In the genomic region with DNA sequence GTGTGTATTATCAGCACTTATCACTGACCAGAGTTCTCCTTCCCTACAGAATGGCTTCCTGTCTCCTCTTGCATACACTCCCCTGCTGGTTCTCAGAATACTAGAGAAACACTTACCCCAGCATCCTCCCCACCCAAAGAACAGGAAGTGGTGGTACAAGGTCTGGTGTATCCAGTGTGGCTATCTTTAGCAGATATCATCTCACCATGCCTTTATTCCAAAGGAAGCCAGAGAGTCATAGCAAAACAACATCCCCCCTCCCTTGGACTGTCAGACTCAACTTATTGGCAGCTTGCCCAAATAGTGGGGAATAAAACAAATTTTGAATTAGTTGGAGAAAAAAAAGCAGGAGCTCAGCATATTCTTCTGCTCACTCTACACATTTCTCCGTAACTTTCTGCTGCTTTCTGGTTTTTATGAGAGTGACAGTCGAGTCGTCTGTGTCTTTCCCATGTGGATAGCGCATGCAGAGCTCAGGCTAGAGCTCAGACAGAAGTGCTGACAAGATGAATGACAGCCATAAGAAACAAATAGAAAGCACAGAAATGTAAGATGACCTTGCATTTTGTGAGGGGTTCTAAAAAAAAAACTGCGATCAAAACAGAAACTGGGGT, we compare ENCODE assay signal across 12 mouse cellular contexts. TPM values are rescaled to one million over a fixed set of nuclear protein-coding genes. Genes with fewer than 3 reads are reported as not detected.
DNase-seq lines count a peak whose midpoint lies in the region; ATAC-seq and TF ChIP-seq lines count a peak whose summit lies in the region.
"Had no signal": no experiment of that assay in that cellular context is flagged by ENCODE, and none has a peak within 500 bp of the region (broad histone marks: within the 10 kb centered on the region; RNA-seq: fewer than 3 reads in every experiment).

No protein-coding gene starts in this region.

- H3K9me3 ChIP-seq in forebrain, embryonic 13.5 days (replicated peaks): no peaks in the 10 kb centered on the region
- no peaks in the 10 kb centered on the region for H3K9me3 ChIP-seq in forebrain, embryonic 12.5 days
- H3K9me3 ChIP-seq in intestine, embryonic 15.5 days: no peaks in the 10 kb centered on the region
- no peaks in the 10 kb centered on the region for H3K9me3 ChIP-seq in intestine, postnatal 0 days (ENCODE audit: control insufficient read depth)
- H3K9me3 ChIP-seq: liver, embryonic 12.5 days had no signal

- peak; percentile 48; the same call in 1 of the 2 replicates for ATAC-seq in forebrain, embryonic 13.5 days
- ATAC-seq in forebrain, embryonic 12.5 days (ENCODE audit: low FRiP score): no peak
- peak; percentile 59 for ATAC-seq in intestine, embryonic 15.5 days
- no peak for ATAC-seq in intestine, postnatal 0 days
- peak; percentile 92 for ATAC-seq in megakaryocyte progenitor cell, adult 5-6 weeks (replicated peaks; ENCODE audit: poor library complexity)
- ATAC-seq: liver, embryonic 12.5 days had no signal

- peak; percentile 26 for DNase-seq in lung, postnatal 10 days
- DNase-seq in lung, postnatal 4 days: no peak
- no peak for DNase-seq in adrenal gland, postnatal 14 days
- DNase-seq: cerebellum, adult 9-10 months; right cerebral cortex, postnatal 25 days had no signal

- H3K4me3 ChIP-seq in forebrain, embryonic 13.5 days: no peak overlapping the region
- no peak overlapping the region for H3K4me3 ChIP-seq in forebrain, embryonic 12.5 days (replicated peaks)
- H3K4me3 ChIP-seq in intestine, embryonic 15.5 days (replicated peaks): no peak overlapping the region
- H3K4me3 ChIP-seq in intestine, postnatal 0 days (ENCODE audit: low read depth, low read length): no peak overlapping the region
- H3K4me3 ChIP-seq: liver, embryonic 12.5 days had no signal

- H3K9ac ChIP-seq in forebrain, embryonic 13.5 days: no peak overlapping the region
- no peak overlapping the region for H3K9ac ChIP-seq in forebrain, embryonic 12.5 days
- no peak overlapping the region for H3K9ac ChIP-seq in intestine, embryonic 15.5 days
- H3K9ac ChIP-seq in intestine, postnatal 0 days (ENCODE audit: low read depth, low read length): no peak overlapping the region
- H3K9ac ChIP-seq: liver, embryonic 12.5 days had no signal

- H3K4me2 ChIP-seq in forebrain, embryonic 13.5 days: no peak overlapping the region
- no peak overlapping the region for H3K4me2 ChIP-seq in forebrain, embryonic 12.5 days
- no peak overlapping the region for H3K4me2 ChIP-seq in intestine, embryonic 15.5 days (replicated peaks)
- H3K4me2 ChIP-seq in intestine, postnatal 0 days (replicated peaks; ENCODE audit: low read depth): no peak overlapping the region
- H3K4me2 ChIP-seq: liver, embryonic 12.5 days had no signal

- H3K27me3 ChIP-seq in forebrain, embryonic 13.5 days: no peaks in the 10 kb centered on the region
- no peaks in the 10 kb centered on the region for H3K27me3 ChIP-seq in forebrain, embryonic 12.5 days
- no peaks in the 10 kb centered on the region for H3K27me3 ChIP-seq in intestine, embryonic 15.5 days (replicated peaks)
- H3K27me3 ChIP-seq in intestine, postnatal 0 days (replicated peaks; ENCODE audit: control insufficient read depth, insufficient read depth, low read length): no peaks in the 10 kb centered on the region
- H3K27me3 ChIP-seq: liver, embryonic 12.5 days had no signal

- 77% methylated on average over 5 of the region's 5 CpGs for WGBS in forebrain, embryonic 13.5 days
- 86% methylated on average over 5 of the region's 5 CpGs for WGBS in forebrain, embryonic 12.5 days
- WGBS in intestine, embryonic 15.5 days: 37% methylated on average over 5 of the region's 5 CpGs
- WGBS in intestine, postnatal 0 days: 50% methylated on average over 5 of the region's 5 CpGs

- no peak overlapping the region for H3K27ac ChIP-seq in forebrain, embryonic 13.5 days
- H3K27ac ChIP-seq in forebrain, embryonic 12.5 days: no peak overlapping the region
- H3K27ac ChIP-seq in intestine, embryonic 15.5 days: no peak overlapping the region
- H3K27ac ChIP-seq in intestine, postnatal 0 days (ENCODE audit: low read depth, low read length): no peak overlapping the region
- H3K27ac ChIP-seq: liver, embryonic 12.5 days had no signal

- TF ChIP-seq CTCF in intestine, postnatal 0 days (IDR thresholded peaks at IDR 0.05; ENCODE audit: low read depth): no peak

- H3K4me1 ChIP-seq in forebrain, embryonic 13.5 days: no peaks in the 10 kb centered on the region
- no peaks in the 10 kb centered on the region for H3K4me1 ChIP-seq in forebrain, embryonic 12.5 days
- 0 out of 2 replicates have a peak, but pooled peaks cover 2% of the 10 kb centered on the region for H3K4me1 ChIP-seq in intestine, embryonic 15.5 days (replicated peaks)
- no peaks in the 10 kb centered on the region for H3K4me1 ChIP-seq in intestine, postnatal 0 days (replicated peaks; ENCODE audit: control insufficient read depth, insufficient read depth, low read length)

- H3K36me3 ChIP-seq in forebrain, embryonic 13.5 days (ENCODE audit: poor library complexity, severe bottlenecking): no peaks in the 10 kb centered on the region
- H3K36me3 ChIP-seq in forebrain, embryonic 12.5 days (replicated peaks): no peaks in the 10 kb centered on the region
- H3K36me3 ChIP-seq in intestine, embryonic 15.5 days: no peaks in the 10 kb centered on the region
- H3K36me3 ChIP-seq in intestine, postnatal 0 days (ENCODE audit: control insufficient read depth, insufficient read depth): no peaks in the 10 kb centered on the region
- H3K36me3 ChIP-seq: liver, embryonic 12.5 days had no signal

RNA-seq across cellular contexts. Expression of a gene that starts 15.0 kb away (rescaled TPM):
- 0.09 TPM in 1 of 2 replicates, not detected in the other for polyA plus RNA-seq in forebrain, embryonic 13.5 days (2015; fragmentation: Nextera tagmentation; extraction: Ambion mirVana)
- not detected in 2 replicates for polyA plus RNA-seq in forebrain, embryonic 12.5 days (2016; fragmentation: Nextera tagmentation; extraction: Ambion mirVana)
- polyA plus RNA-seq in intestine, embryonic 15.5 days (2015; fragmentation: Nextera tagmentation; extraction: Ambion mirVana): 54.4 and 55.7 TPM in 2 replicates
- polyA plus RNA-seq in intestine, postnatal 0 days (2015; fragmentation: Nextera tagmentation; extraction: Ambion mirVana): 132 and 135 TPM in 2 replicates
- total RNA-seq in megakaryocyte progenitor cell, adult 5-6 weeks (2015): under 0.01 TPM in 1 of 2 replicates, not detected in the other
- 0.10 TPM in 1 of 2 replicates, not detected in the other for total RNA-seq in megakaryocyte progenitor cell, adult 5-6 weeks (2017)
- 21.4 and 393 TPM in 2 replicates for total RNA-seq in adrenal gland, postnatal 14 days (2021)
- total RNA-seq: left cerebral cortex, adult 18-20 months had no signal

Comparison
In these comparisons a context has a peak if more than half of its experiments do, and no peak if none do; other contexts are left out.
1. ATAC-seq: peak in forebrain, embryonic 13.5 days (single experiment), intestine, embryonic 15.5 days (single experiment) and megakaryocyte progenitor cell, adult 5-6 weeks (single experiment); none in forebrain, embryonic 12.5 days (single experiment) and intestine, postnatal 0 days (single experiment).
2. RNA of a gene that starts 15.0 kb away (polyA plus RNA-seq): 132 to 135 TPM in intestine, postnatal 0 days and 54.4 to 55.7 TPM in intestine, embryonic 15.5 days; 0.09 TPM in forebrain, embryonic 13.5 days and not detected in forebrain, embryonic 12.5 days; every median in the first group is over 10 times any median in the second.